Mouse (Mus musculus) intestine, embryonic 14.5 days (tissue): ENCODE results near the gene Lrrc8c. TPM values are rescaled to one million over a fixed set of nuclear protein-coding genes. Genes with fewer than 3 reads are reported as not detected.

ENCODE experiments used
- ATAC-seq: fragments of 200-750 bp; cut with Nextera tagmentation; replicated peaks from 2 replicates; pipeline ENCODE4 v1.8.0; 2017; ENCODE audit warnings: low read depth, moderate number of reproducible peaks, moderate TSS enrichment, moderate library complexity; ENCODE audit not compliant: low FRiP score, low TSS enrichment
- DNase-seq: peaks from one replicate; pipeline ENCODE4 v3.0.0-alpha.2; 2018; ENCODE audit warnings: low spot score
- H3K27ac ChIP-seq: fragments of 300-500 bp; sonication (generic); 2 replicates; pipeline ENCODE4 v1.5.1; 2014; ENCODE audit warnings: low read depth, mild to moderate bottlenecking, control low read depth
- H3K27me3 ChIP-seq: fragments of 300-500 bp; sonication (generic); replicated peaks from 2 replicates; pipeline ENCODE4 v1.6.1; 2014; ENCODE audit warnings: low read length, control low read depth; ENCODE audit not compliant: control insufficient read depth, insufficient read depth
- H3K36me3 ChIP-seq: fragments of 300-500 bp; sonication (generic); 2 replicates; pipeline ENCODE4 v1.6.1; 2014; ENCODE audit warnings: low read length, control low read depth; ENCODE audit not compliant: control insufficient read depth, insufficient read depth
- H3K4me1 ChIP-seq: fragments of 300-500 bp; sonication (generic); replicated peaks from 2 replicates; pipeline ENCODE4 v1.6.1; 2014; ENCODE audit warnings: low read length, control low read depth, mixed read lengths; ENCODE audit not compliant: control insufficient read depth, insufficient read depth
- H3K4me2 ChIP-seq: fragments of 300-500 bp; sonication (generic); 2 replicates; pipeline ENCODE4 v1.6.1; 2014; ENCODE audit warnings: low read length
- H3K4me3 ChIP-seq: fragments of 300-500 bp; sonication (generic); 2 replicates; pipeline ENCODE4 v1.5.1; 2014; ENCODE audit warnings: low read depth, low read length, control low read depth, mixed read lengths
- H3K9ac ChIP-seq: fragments of 300-500 bp; sonication (generic); 2 replicates; pipeline ENCODE4 v1.6.1; 2014; ENCODE audit warnings: mild to moderate bottlenecking, low read length
- H3K9me3 ChIP-seq: fragments of 300-500 bp; sonication (generic); 2 replicates; pipeline ENCODE4 v1.6.1; 2016; ENCODE audit warnings: low read length, control low read depth; ENCODE audit not compliant: control insufficient read depth
- WGBS: fragments of 180-500 bp; shearing (Covaris S2); extraction: QIAGEN DNeasy Blood & Tissue Kit; methylation state at CpG from one replicate; pipeline ENCODE4 v1.1.7; 2014; 5-methylcytosine and 5-hydroxymethylcytosine counted together
- polyA plus RNA-seq: library from polyadenylated mRNA; unstranded; fragments of >200 nt; fragmentation: Nextera tagmentation; extraction: Ambion mirVana; gene quantifications from 2 replicates; pipeline ENCODE4 v1.2.1, GENCODE M21; 2014

The Lrrc8c gene
- polyA plus RNA-seq, 1 experiment from 2014 or later = 19.1 TPM

DNA sequence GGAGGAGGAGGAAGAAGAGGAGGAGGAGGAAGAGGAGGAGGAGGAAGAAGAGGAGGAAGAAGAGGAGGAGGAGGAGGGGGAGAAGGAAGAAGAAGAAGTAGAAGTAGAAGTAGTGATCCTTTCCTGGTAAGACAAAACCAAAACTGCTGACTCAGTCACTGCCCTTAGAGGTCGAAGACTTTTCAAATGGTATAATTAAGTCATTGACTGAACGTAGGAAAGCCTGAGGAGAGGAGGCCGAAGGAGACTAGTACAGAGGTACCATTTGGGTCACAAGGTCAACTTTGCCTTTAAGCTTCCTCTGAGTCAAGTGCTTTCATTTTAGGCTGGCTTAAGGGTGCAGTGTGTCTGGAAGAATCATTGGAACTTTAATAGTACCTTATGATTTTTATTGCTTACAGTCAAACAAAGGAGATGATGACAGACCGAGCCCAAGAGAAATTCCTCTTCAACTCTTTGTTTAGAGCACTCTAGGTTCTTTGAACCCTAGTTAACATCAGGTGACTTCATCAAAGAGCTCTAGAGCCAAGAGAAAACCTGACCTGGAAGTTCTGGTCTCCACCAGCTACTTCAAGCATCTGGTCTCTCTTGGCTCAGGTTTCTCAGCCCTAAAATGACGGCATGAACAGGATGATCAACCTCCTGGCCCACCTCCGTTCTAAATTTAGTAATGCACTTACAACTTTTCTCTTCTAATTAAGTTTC is 49.0 kb downstream of the Lrrc8c start:
- no peaks in the 10 kb centered on the region for H3K27me3 ChIP-seq
- H3K36me3 ChIP-seq = no peaks in the 10 kb centered on the region
- H3K4me2 ChIP-seq = no peak overlapping the region
- no peaks in the 10 kb centered on the region for H3K4me1 ChIP-seq
- WGBS = 71% methylated on average over 6 of the region's 6 CpGs
- no peak overlapping the region for H3K4me3 ChIP-seq
- no peak for DNase-seq
- H3K27ac ChIP-seq = no peak overlapping the region
- ATAC-seq = no peak
- H3K9me3 ChIP-seq = no peaks in the 10 kb centered on the region
- no peak overlapping the region for H3K9ac ChIP-seq

DNA sequence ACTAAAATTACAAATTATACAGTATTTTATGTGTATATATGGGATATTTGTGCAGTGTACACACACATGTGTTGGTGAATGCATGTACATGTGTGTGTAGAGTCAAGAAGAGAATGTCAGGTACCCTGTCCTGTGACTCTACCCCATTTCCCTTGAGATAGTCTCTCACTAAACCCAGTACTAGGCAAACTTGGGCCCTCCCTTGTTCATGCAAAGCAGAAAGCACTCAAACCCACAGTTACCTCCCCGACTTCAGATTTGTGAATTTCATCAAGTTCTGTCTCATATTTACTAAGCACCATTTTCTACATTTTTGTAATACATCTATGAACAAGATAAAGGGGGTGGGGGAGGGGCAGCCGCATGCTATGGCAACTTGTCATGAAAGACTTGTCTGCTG is 50.0 kb downstream of the Lrrc8c start:
- 90% methylated on average over 2 of the region's 2 CpGs for WGBS
- Histone ChIP-seq H3K27ac (no peak overlapping the region), H3K4me2 (no peak overlapping the region), H3K27me3 (no peaks in the 10 kb centered on the region), H3K9me3 (no peaks in the 10 kb centered on the region), H3K4me1 (no peaks in the 10 kb centered on the region), H3K4me3 (no peak overlapping the region), H3K36me3 (no peaks in the 10 kb centered on the region), H3K9ac (no peak overlapping the region)
- DNase-seq (no peak), ATAC-seq (no peak)

DNA sequence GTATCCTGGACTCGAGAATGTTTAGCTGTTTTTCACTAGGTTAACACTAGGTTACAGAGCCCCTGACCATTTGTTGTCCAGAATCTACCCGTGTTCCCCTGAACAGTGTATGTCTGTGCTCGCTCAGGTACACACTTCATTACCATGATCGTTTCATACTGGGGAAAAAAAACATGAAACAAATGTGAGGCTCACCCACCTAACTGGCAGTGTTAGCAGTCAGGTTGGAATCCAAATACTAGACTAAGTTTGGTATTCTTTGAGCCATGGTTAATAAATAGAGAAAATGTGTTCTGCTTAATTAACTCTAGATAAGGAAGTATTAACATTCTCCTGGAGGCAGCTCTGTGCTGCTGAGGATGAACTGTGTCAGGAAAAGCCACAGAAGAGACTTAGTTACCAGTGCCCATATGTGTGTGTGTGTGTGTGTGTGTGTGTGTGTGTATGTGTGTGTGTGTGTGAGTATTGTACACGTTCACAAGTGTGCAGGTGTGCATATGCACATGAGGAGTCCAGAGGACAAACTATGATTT is 53.0 kb downstream of the Lrrc8c start:
- Histone ChIP-seq H3K36me3 (no peaks in the 10 kb centered on the region), H3K27ac (no peak overlapping the region), H3K9me3 (no peaks in the 10 kb centered on the region), H3K4me2 (no peak overlapping the region), H3K4me3 (no peak overlapping the region), H3K9ac (no peak overlapping the region), H3K27me3 (no peaks in the 10 kb centered on the region), H3K4me1 (no peaks in the 10 kb centered on the region; the same call in 1 of the 2 replicates)
- no peak for ATAC-seq
- WGBS = 72% methylated on average over 5 of the region's 5 CpGs
- no peak for DNase-seq

DNA sequence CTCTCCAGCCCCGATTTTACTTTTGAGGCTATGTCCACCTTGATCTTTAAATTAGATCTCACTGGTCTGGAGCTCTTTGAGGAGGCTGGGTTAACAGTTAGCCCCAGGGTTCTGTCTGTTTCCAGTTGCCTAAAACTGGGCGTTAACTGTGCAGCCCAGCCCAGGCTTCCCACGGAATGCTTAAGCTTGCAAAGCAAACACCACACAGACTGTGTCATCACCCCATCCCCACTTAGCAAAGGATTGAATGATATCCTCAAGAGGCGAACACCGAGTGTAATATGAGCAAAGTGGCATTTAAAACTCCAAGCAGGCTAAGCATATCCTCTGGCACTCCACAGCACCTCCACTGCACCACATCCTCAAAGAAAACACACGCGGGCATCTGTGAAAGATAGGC is 53.7 kb downstream of the Lrrc8c start:
- Histone ChIP-seq H3K4me3 (no peak overlapping the region), H3K27ac (no peak overlapping the region), H3K27me3 (no peaks in the 10 kb centered on the region), H3K4me2 (no peak overlapping the region), H3K9me3 (no peaks in the 10 kb centered on the region), H3K9ac (no peak overlapping the region), H3K36me3 (no peaks in the 10 kb centered on the region), H3K4me1 (no peaks in the 10 kb centered on the region; the same call in 1 of the 2 replicates)
- no peak for DNase-seq
- WGBS = 63% methylated on average over 7 of the region's 7 CpGs
- no peak for ATAC-seq

DNA sequence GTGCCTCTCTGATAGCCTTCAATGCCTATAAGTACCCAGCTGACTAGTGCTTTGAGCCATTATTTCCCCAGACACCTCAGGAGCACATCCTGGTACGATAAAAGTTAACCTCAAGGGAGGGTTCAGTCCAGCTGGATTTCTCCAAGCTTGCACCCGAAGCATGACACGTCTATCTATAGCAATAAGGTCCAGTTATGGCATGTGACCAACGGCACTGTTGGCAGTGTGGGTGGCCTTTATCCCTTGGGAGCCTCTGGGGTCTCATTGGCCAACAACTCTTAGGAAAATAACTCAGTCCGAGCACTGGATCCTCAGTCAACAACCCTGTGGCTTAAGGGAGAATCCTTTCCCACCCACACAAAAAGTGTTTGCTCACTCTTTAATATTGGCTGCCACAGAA is 55.6 kb downstream of the Lrrc8c start:
- Histone ChIP-seq H3K27ac (no peak overlapping the region), H3K4me1 (no peaks in the 10 kb centered on the region; the same call in 1 of the 2 replicates), H3K4me2 (no peak overlapping the region), H3K9ac (no peak overlapping the region), H3K27me3 (no peaks in the 10 kb centered on the region), H3K36me3 (no peaks in the 10 kb centered on the region), H3K9me3 (no peaks in the 10 kb centered on the region), H3K4me3 (no peak overlapping the region)
- 92% methylated on average over 5 of the region's 5 CpGs for WGBS
- DNase-seq (no peak), ATAC-seq (no peak)

DNA sequence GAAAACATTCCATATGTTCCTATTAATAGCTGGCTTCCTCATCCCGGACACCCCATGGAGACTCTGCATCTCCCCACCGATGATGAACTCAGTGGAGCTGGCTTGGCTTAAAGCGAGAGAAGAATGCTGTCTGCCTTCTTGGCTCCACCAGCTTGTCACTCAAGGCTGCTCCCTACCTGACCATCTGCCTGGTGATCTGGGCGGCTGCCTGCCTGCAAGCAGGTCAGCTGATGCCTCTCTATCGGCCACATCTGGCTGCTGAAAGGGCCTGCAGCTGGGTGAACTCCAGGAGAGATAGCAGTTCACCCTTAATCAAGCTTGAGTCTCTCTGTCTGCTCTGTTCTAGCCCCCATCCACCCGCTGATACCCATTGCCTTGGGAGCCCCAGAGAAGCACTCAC is 56.7 kb downstream of the Lrrc8c start:
- Histone ChIP-seq H3K4me1 (peaks cover 2% of the 10 kb centered on the region; the same call in 1 of the 2 replicates), H3K9ac (no peak overlapping the region), H3K4me2 (no peak overlapping the region), H3K27me3 (no peaks in the 10 kb centered on the region), H3K4me3 (no peak overlapping the region), H3K36me3 (no peaks in the 10 kb centered on the region), H3K27ac (peak overlapping the region; percentile 38; the same call in 1 of the 2 replicates), H3K9me3 (no peaks in the 10 kb centered on the region)
- DNase-seq (no peak), ATAC-seq (no peak)
- 47% methylated on average over 6 of the region's 6 CpGs for WGBS

DNA sequence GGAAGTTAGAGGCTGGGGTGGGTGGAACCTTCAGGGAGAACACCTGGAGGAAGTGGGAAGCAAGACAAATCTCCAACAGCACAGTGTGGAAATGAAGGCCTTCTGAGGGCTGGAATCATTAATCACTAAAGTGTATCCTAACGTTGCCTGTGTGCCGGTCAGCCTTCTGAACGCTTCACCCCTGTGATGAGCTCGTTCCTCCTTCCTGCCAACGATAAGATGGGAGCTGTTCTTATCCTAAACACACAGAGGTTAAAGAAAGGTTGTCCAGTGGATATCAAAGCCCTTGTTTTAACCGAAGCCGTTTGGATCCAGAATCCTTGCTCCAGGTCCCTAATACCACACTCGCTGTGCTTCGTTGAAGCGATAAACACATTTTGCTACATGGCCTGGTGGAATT is 61.7 kb downstream of the Lrrc8c start:
- 40% methylated on average over 10 of the region's 10 CpGs for WGBS

DNA sequence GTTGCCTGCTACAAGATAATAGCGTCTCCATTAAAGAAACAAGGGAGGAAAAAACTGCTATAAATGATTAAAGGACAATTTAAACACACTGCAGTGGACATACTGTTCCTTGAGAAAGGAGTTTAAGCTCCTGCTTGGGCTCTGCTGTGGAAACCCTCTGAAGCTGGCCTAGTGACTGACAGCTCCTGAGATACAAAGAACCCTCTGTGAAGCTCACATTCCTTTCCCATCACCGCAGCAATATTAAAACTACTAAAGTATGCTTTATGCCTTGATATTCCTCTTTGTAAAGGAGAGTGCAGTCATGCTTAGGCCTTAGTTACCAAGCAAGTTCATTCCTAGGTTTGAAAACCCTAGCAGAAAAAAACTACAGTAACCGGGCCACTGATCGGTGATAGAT is 66.7 kb downstream of the Lrrc8c start:
- Histone ChIP-seq H3K9ac (no peak overlapping the region), H3K9me3 (no peaks in the 10 kb centered on the region), H3K4me1 (peaks cover 23% of the 10 kb centered on the region), H3K27me3 (no peaks in the 10 kb centered on the region), H3K4me3 (no peak overlapping the region), H3K4me2 (no peak overlapping the region), H3K27ac (peak overlapping the region; percentile 64), H3K36me3 (no peaks in the 10 kb centered on the region)
- WGBS = 64% methylated on average over 4 of the region's 4 CpGs
- DNase-seq = no peak
- ATAC-seq = no peak

More for the DNA sequence above, 61.7 kb downstream of the Lrrc8c start:
- H3K27me3 ChIP-seq = no peaks in the 10 kb centered on the region
- DNase-seq (no peak), ATAC-seq (no peak)
- no peaks in the 10 kb centered on the region for H3K36me3 ChIP-seq
- no peak overlapping the region for H3K4me3 ChIP-seq
- H3K27ac ChIP-seq = no peak overlapping the region
- no peaks in the 10 kb centered on the region for H3K9me3 ChIP-seq
- H3K4me1 ChIP-seq = peaks cover 13% of the 10 kb centered on the region
- no peak overlapping the region for H3K4me2 ChIP-seq
- H3K9ac ChIP-seq = no peak overlapping the region

DNA sequence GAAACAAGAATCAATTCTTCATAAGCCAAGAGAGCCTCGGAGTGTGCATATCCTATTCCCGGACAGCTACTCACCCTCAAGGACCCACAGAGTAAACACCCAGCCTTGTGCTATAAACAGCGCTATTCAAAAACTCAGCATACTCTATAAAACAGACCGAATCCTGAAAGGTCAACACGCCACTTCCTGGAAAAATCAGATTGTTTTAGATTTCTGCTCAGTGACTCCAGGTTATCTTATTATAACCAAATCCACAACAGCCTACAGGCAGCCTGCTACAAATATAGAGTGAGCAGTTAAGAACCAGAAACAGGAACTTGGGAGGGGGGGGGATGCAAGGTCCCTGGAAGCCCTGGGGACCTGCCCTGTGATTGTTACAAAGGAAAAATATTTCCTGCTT is 67.5 kb downstream of the Lrrc8c start:
- ATAC-seq (no peak), DNase-seq (no peak)
- 14% methylated on average over 5 of the region's 5 CpGs for WGBS
- no peak overlapping the region for H3K4me3 ChIP-seq
- no peak overlapping the region for H3K9ac ChIP-seq
- H3K4me1 ChIP-seq = peaks cover 22% of the 10 kb centered on the region
- no peaks in the 10 kb centered on the region for H3K36me3 ChIP-seq
- no peak overlapping the region; the same call in 1 of the 2 replicates for H3K4me2 ChIP-seq
- H3K27ac ChIP-seq = peak overlapping the region; percentile 64; the same call in 1 of the 2 replicates
- H3K9me3 ChIP-seq = no peaks in the 10 kb centered on the region
- H3K27me3 ChIP-seq = no peaks in the 10 kb centered on the region
